In genomic region chr5:146833673-146834201, GRCm38 (mm10) we compare ENCODE assay signal across 8 mouse cellular contexts. TPM values are rescaled to one million over a fixed set of nuclear protein-coding genes. Genes with fewer than 3 reads are reported as not detected.
DNase-seq lines count a peak whose midpoint lies in the region; ATAC-seq and TF ChIP-seq lines count a peak whose summit lies in the region.

No protein-coding gene starts in this region.

- TF ChIP-seq EP300 in heart, postnatal 0 days (IDR thresholded peaks at IDR 0.05; ENCODE audit: low read depth) = no peak

- H3K36me3 ChIP-seq in heart, postnatal 0 days (replicated peaks; ENCODE audit: control insufficient read depth, insufficient read depth, low read length) = peaks cover 45% of the 10 kb centered on the region
- H3K36me3 ChIP-seq in hindbrain, embryonic 12.5 days = peaks cover 44% of the 10 kb centered on the region
- H3K36me3 ChIP-seq in midbrain, embryonic 11.5 days (ENCODE audit: control insufficient read depth, insufficient read depth, low read length) = peaks cover 23% of the 10 kb centered on the region

- H3K4me2 ChIP-seq in heart, postnatal 0 days (ENCODE audit: low read depth, low read length) = peak overlapping the region; percentile 89
- H3K4me2 ChIP-seq in hindbrain, embryonic 12.5 days (replicated peaks) = peak overlapping the region; percentile 71
- peak overlapping the region; percentile 70 for H3K4me2 ChIP-seq in midbrain, embryonic 11.5 days

- no peak for TF ChIP-seq CTCF in heart, postnatal 0 days (IDR thresholded peaks at IDR 0.05; ENCODE audit: low read depth)

- peak overlapping the region; percentile 90 for H3K9ac ChIP-seq in heart, postnatal 0 days (replicated peaks; ENCODE audit: low read depth, low read length)
- H3K9ac ChIP-seq in hindbrain, embryonic 12.5 days = peak overlapping the region; percentile 88
- peak overlapping the region; percentile 98 for H3K9ac ChIP-seq in midbrain, embryonic 11.5 days (ENCODE audit: low read length)

- peak overlapping the region; percentile 92 for H3K27ac ChIP-seq in heart, postnatal 0 days (ENCODE audit: low read depth)
- peak overlapping the region; percentile 85; the same call in 1 of the 2 replicates for H3K27ac ChIP-seq in hindbrain, embryonic 12.5 days
- H3K27ac ChIP-seq in midbrain, embryonic 11.5 days (ENCODE audit: low read depth, low read length) = peak overlapping the region; percentile 72; the same call in 1 of the 2 replicates

- WGBS in heart, postnatal 0 days = 13% methylated on average over 8 of the region's 8 CpGs
- 29% methylated on average over 8 of the region's 8 CpGs for WGBS in hindbrain, embryonic 12.5 days
- WGBS in midbrain, embryonic 11.5 days = 22% methylated on average over 8 of the region's 8 CpGs

- DNase-seq in heart, postnatal 0 days (ENCODE audit: low spot score) = no peak
- DNase-seq in heart, adult 8-10 months (ENCODE audit: low spot score) = no peak
- DNase-seq in R1 (ENCODE audit: low read depth, low spot score) = peak; percentile 26
- no peak for DNase-seq in midbrain, embryonic 11.5 days (ENCODE audit: low spot score, missing footprints)
- no peak for DNase-seq in adrenal gland, adult 18-20 months (ENCODE audit: low spot score in 2 of 2)
- no peak for DNase-seq in urinary bladder, postnatal 10 days (ENCODE audit: low spot score)
- no peak for DNase-seq in layer of hippocampus, adult 8-10 months (ENCODE audit: low spot score in 2 of 2)

- no peak for ATAC-seq in heart, postnatal 0 days (ENCODE audit: insufficient read depth, low read depth)
- no peak for ATAC-seq in hindbrain, embryonic 12.5 days (ENCODE audit: low FRiP score)
- ATAC-seq in midbrain, embryonic 11.5 days (ENCODE audit: low FRiP score) = no peak

- H3K27me3 ChIP-seq in heart, postnatal 0 days (ENCODE audit: control insufficient read depth, insufficient read depth, low read length) = no peaks in the 10 kb centered on the region
- no peaks in the 10 kb centered on the region for H3K27me3 ChIP-seq in hindbrain, embryonic 12.5 days
- H3K27me3 ChIP-seq in midbrain, embryonic 11.5 days (ENCODE audit: control insufficient read depth, insufficient read depth, low read length) = no peaks in the 10 kb centered on the region

- H3K9me3 ChIP-seq in heart, postnatal 0 days (replicated peaks; ENCODE audit: control insufficient read depth, low read length) = no peaks in the 10 kb centered on the region
- H3K9me3 ChIP-seq in hindbrain, embryonic 12.5 days (replicated peaks) = no peaks in the 10 kb centered on the region
- no peaks in the 10 kb centered on the region for H3K9me3 ChIP-seq in midbrain, embryonic 11.5 days (ENCODE audit: control insufficient read depth, low read length)

- H3K4me3 ChIP-seq in heart, postnatal 0 days (ENCODE audit: low read depth, low read length) = peak overlapping the region; percentile 94
- peak overlapping the region; percentile 77 for H3K4me3 ChIP-seq in hindbrain, embryonic 12.5 days
- peak overlapping the region; percentile 95 for H3K4me3 ChIP-seq in midbrain, embryonic 11.5 days (ENCODE audit: low read depth, low read length)

- H3K4me1 ChIP-seq in heart, postnatal 0 days (ENCODE audit: control insufficient read depth, insufficient read depth) = peaks cover 9% of the 10 kb centered on the region; the same call in 1 of the 2 replicates
- H3K4me1 ChIP-seq in hindbrain, embryonic 12.5 days = peaks cover 19% of the 10 kb centered on the region
- peaks cover 5% of the 10 kb centered on the region; the same call in 1 of the 2 replicates for H3K4me1 ChIP-seq in midbrain, embryonic 11.5 days (ENCODE audit: control insufficient read depth, insufficient read depth, low read length)

RNA-seq across cellular contexts. Expression of gene Rpl21, which starts 1.0 kb away (rescaled TPM):
- total RNA-seq in heart, postnatal 0 days (2014; rRNA removed; ENCODE audit: low replicate concordance) = 150 and 153 TPM in 2 replicates
- polyA plus RNA-seq in heart, postnatal 0 days (2015; fragmentation: Nextera tagmentation; extraction: Ambion mirVana) = 265 and 289 TPM in 2 replicates
- 100 to 1,000 TPM in 3 of 4 experiments, 10 to 100 TPM in 1; 76.1 to 145 (median 124) TPM for total RNA-seq in heart, adult 8-10 months (2022)
- 362 and 406 TPM in 2 replicates for polyA plus RNA-seq in hindbrain, embryonic 12.5 days (2016; fragmentation: Nextera tagmentation; extraction: Ambion mirVana)
- 495 and 509 TPM in 2 replicates for polyA plus RNA-seq in midbrain, embryonic 11.5 days (2014; fragmentation: Nextera tagmentation; extraction: Ambion mirVana)
- total RNA-seq in adrenal gland, adult 18-20 months (2021) = 100 to 1,000 TPM; 289 to 315 TPM
- 100 to 1,000 TPM; 157 to 258 (median 206) TPM for total RNA-seq in layer of hippocampus, adult 8-10 months (2022)

RNA-seq across cellular contexts. Expression of gene Rasl11a, which starts 11.1 kb away (rescaled TPM):
- total RNA-seq in heart, postnatal 0 days (2014; rRNA removed; ENCODE audit: low replicate concordance) = 7.9 and 18.8 TPM in 2 replicates
- polyA plus RNA-seq in heart, postnatal 0 days (2015; fragmentation: Nextera tagmentation; extraction: Ambion mirVana) = 7.7 and 8.5 TPM in 2 replicates
- total RNA-seq in heart, adult 8-10 months (2022) = 1 to 10 TPM; 1.3 to 2.6 (median 2.0) TPM
- polyA plus RNA-seq in hindbrain, embryonic 12.5 days (2016; fragmentation: Nextera tagmentation; extraction: Ambion mirVana) = 11.0 and 13.4 TPM in 2 replicates
- 23.2 and 28.4 TPM in 2 replicates for polyA plus RNA-seq in midbrain, embryonic 11.5 days (2014; fragmentation: Nextera tagmentation; extraction: Ambion mirVana)
- total RNA-seq in adrenal gland, adult 18-20 months (2021) = 10 to 100 TPM in 1 of 2 experiments, 1 to 10 TPM in 1; 7.0 to 11.1 TPM
- total RNA-seq in layer of hippocampus, adult 8-10 months (2022) = 10 to 100 TPM; 10.8 to 15.0 (median 11.9) TPM

RNA-seq across cellular contexts. Expression of gene Usp12, which starts 38.9 kb away (rescaled TPM):
- total RNA-seq in heart, postnatal 0 days (2014; rRNA removed; ENCODE audit: low replicate concordance) = 6.1 and 7.0 TPM in 2 replicates
- polyA plus RNA-seq in heart, postnatal 0 days (2015; fragmentation: Nextera tagmentation; extraction: Ambion mirVana) = 5.6 and 6.7 TPM in 2 replicates
- 10 to 100 TPM; 14.7 to 18.7 (median 18.0) TPM for total RNA-seq in heart, adult 8-10 months (2022)
- polyA plus RNA-seq in hindbrain, embryonic 12.5 days (2016; fragmentation: Nextera tagmentation; extraction: Ambion mirVana) = 21.0 and 21.5 TPM in 2 replicates
- 10.7 and 12.1 TPM in 2 replicates for polyA plus RNA-seq in midbrain, embryonic 11.5 days (2014; fragmentation: Nextera tagmentation; extraction: Ambion mirVana)
- total RNA-seq in adrenal gland, adult 18-20 months (2021) = 10 to 100 TPM; 28.5 to 30.9 TPM
- total RNA-seq in layer of hippocampus, adult 8-10 months (2022) = 10 to 100 TPM; 52.3 to 61.4 (median 57.4) TPM
